Mouse (Mus musculus) hindbrain, embryonic 11.5 days (tissue): ENCODE data around the gene Dock2. TPM values are rescaled to one million over a fixed set of nuclear protein-coding genes. Genes with fewer than 3 reads are reported as not detected.

ENCODE experiments used
- ATAC-seq: fragments of 200-750 bp; cut with Nextera tagmentation; 2 replicates; pipeline ENCODE4 v1.8.0; 2017; ENCODE audit warnings: mild to moderate bottlenecking, moderate TSS enrichment, moderate library complexity; ENCODE audit not compliant: low FRiP score
- DNase-seq: peaks from one replicate; pipeline ENCODE4 v3.0.0-alpha.2; 2015; ENCODE audit warnings: low spot score
- H3K27ac ChIP-seq: fragments of 300-500 bp; sonication (generic); 2 replicates; pipeline ENCODE4 v1.5.1; 2014; ENCODE audit warnings: mild to moderate bottlenecking, low read depth, low read length
- H3K27me3 ChIP-seq: fragments of 300-500 bp; sonication (generic); 2 replicates; pipeline ENCODE4 v1.6.1; 2014; ENCODE audit warnings: mild to moderate bottlenecking, low read length, moderate library complexity, mixed read lengths; ENCODE audit not compliant: control insufficient read depth, insufficient read depth
- H3K36me3 ChIP-seq: fragments of 300-500 bp; sonication (generic); 2 replicates; pipeline ENCODE4 v1.6.1; 2014; ENCODE audit warnings: mild to moderate bottlenecking, low read length, moderate library complexity, mixed read lengths; ENCODE audit not compliant: control insufficient read depth, insufficient read depth
- H3K4me1 ChIP-seq: fragments of 300-500 bp; sonication (generic); replicated peaks from 2 replicates; pipeline ENCODE4 v1.6.1; 2014; ENCODE audit warnings: low read length, mixed read lengths; ENCODE audit not compliant: control insufficient read depth, insufficient read depth
- H3K4me2 ChIP-seq: fragments of 300-500 bp; sonication (generic); replicated peaks from 2 replicates; pipeline ENCODE4 v1.6.1; 2014; ENCODE audit warnings: mild to moderate bottlenecking, low read depth, low read length
- H3K4me3 ChIP-seq: fragments of 300-500 bp; sonication (generic); 2 replicates; pipeline ENCODE4 v1.5.1; 2014; ENCODE audit warnings: low read depth, low read length
- H3K9ac ChIP-seq: fragments of 300-500 bp; sonication (generic); 2 replicates; pipeline ENCODE4 v1.6.1; 2014; ENCODE audit warnings: low read depth, low read length
- H3K9me3 ChIP-seq: fragments of 300-500 bp; sonication (generic); 2 replicates; pipeline ENCODE4 v1.6.1; 2016; ENCODE audit warnings: low read length; ENCODE audit not compliant: control insufficient read depth
- WGBS: fragments of 180-500 bp; shearing (Covaris S2); extraction: QIAGEN DNeasy Blood & Tissue Kit; methylation state at CpG from one replicate; pipeline ENCODE4 v1.1.7; 2014; 5-methylcytosine and 5-hydroxymethylcytosine counted together
- polyA plus RNA-seq: library from polyadenylated mRNA; unstranded; fragments of >200 nt; fragmentation: Nextera tagmentation; extraction: Ambion mirVana; gene quantifications from 2 replicates; pipeline ENCODE4 v1.2.1, GENCODE M21; 2014

Dock2 gene
- polyA plus RNA-seq, 1 experiment from 2014 or later, result 0.77 TPM

- H3K27ac ChIP-seq, result no peak overlapping the region
- no peak for ATAC-seq
- no peak overlapping the region for H3K4me3 ChIP-seq
- no peaks in the 10 kb centered on the region for H3K4me1 ChIP-seq
- no peaks in the 10 kb centered on the region for H3K27me3 ChIP-seq
- no peak overlapping the region for H3K4me2 ChIP-seq
- H3K9me3 ChIP-seq, result no peaks in the 10 kb centered on the region
- no peak for DNase-seq
- no peaks in the 10 kb centered on the region for H3K36me3 ChIP-seq
- 64% methylated on average over 7 of the region's 7 CpGs for WGBS
- no peak overlapping the region for H3K9ac ChIP-seq
Measured at GRCm38 (mm10) chr11:34332344-34333031, 451.2 kb downstream of the Dock2 start.

DNA sequence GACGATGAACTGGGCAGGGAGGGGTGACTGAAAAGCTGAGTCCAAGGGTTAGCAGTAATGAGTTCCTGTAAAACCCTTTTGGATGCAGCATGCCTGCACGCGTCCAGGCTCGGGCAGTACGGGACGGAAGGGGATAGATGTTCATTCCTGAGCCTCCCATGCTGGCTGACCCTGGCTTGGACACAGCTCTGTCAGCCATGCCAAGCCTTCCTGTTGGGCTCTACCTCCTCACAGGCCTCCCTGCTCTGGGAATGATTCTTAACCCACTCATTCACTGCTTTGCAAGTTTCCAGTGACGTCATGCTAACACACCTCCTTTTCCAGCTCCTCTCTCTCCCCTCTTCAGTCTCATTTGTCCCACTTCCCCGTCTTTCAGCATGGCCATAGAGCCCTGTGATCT, 460.0 kb downstream of the Dock2 start:
- Histone ChIP-seq H3K27ac (no peak overlapping the region), H3K4me1 (no peaks in the 10 kb centered on the region), H3K9me3 (no peaks in the 10 kb centered on the region), H3K27me3 (no peaks in the 10 kb centered on the region), H3K36me3 (no peaks in the 10 kb centered on the region), H3K9ac (no peak overlapping the region), H3K4me2 (no peak overlapping the region), H3K4me3 (no peak overlapping the region)
- DNase-seq, result no peak
- 85% methylated on average over 8 of the region's 8 CpGs for WGBS
- no peak for ATAC-seq

DNA sequence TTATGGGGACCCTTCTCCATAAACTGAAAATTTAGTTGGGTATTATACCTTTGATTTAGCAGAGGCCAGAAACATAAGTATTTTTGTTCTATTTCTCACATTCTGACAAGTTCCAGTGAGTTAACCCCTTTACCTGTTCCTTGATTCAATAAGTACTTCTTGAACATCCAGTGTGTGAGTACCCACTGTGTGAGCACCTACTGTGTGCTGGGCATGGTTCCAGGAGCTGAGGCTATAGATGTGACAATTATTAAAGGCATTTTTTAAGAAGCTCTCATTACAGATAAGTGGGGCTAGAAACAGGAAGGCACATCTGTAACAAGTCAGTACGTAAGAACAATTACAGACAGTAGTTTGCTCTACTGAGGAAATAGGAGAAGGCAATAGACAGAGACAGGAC, 464.4 kb downstream of the Dock2 start:
- ATAC-seq, result no peak
- WGBS, result 92% methylated on average over 1 of the region's 1 CpGs
- Histone ChIP-seq H3K36me3 (no peaks in the 10 kb centered on the region), H3K4me3 (no peak overlapping the region), H3K27me3 (no peaks in the 10 kb centered on the region; the same call in 1 of the 2 replicates), H3K9ac (no peak overlapping the region), H3K4me1 (no peaks in the 10 kb centered on the region), H3K9me3 (no peaks in the 10 kb centered on the region), H3K4me2 (no peak overlapping the region), H3K27ac (no peak overlapping the region)
- no peak for DNase-seq

GRCm38 (mm10) chr11:34317001-34317400, 466.7 kb downstream of the Dock2 start:
- DNase-seq (no peak), ATAC-seq (no peak)
- no peaks in the 10 kb centered on the region for H3K9me3 ChIP-seq
- no peaks in the 10 kb centered on the region for H3K4me1 ChIP-seq
- WGBS, result 76% methylated on average over 8 of the region's 8 CpGs
- H3K9ac ChIP-seq, result no peak overlapping the region
- no peak overlapping the region for H3K4me2 ChIP-seq
- no peak overlapping the region for H3K27ac ChIP-seq
- H3K36me3 ChIP-seq, result no peaks in the 10 kb centered on the region
- H3K4me3 ChIP-seq, result no peak overlapping the region
- H3K27me3 ChIP-seq, result no peaks in the 10 kb centered on the region; the same call in 1 of the 2 replicates

GRCm38 (mm10) chr11:34316176-34316575, 467.5 kb downstream of the Dock2 start:
- no peaks in the 10 kb centered on the region for H3K9me3 ChIP-seq
- no peaks in the 10 kb centered on the region for H3K4me1 ChIP-seq
- H3K36me3 ChIP-seq, result no peaks in the 10 kb centered on the region
- H3K27me3 ChIP-seq, result no peaks in the 10 kb centered on the region; the same call in 1 of the 2 replicates
- H3K27ac ChIP-seq, result no peak overlapping the region
- ATAC-seq (no peak), DNase-seq (no peak)
- WGBS, result 53% methylated on average over 10 of the region's 10 CpGs
- no peak overlapping the region for H3K4me3 ChIP-seq
- H3K9ac ChIP-seq, result no peak overlapping the region
- no peak overlapping the region for H3K4me2 ChIP-seq

DNA sequence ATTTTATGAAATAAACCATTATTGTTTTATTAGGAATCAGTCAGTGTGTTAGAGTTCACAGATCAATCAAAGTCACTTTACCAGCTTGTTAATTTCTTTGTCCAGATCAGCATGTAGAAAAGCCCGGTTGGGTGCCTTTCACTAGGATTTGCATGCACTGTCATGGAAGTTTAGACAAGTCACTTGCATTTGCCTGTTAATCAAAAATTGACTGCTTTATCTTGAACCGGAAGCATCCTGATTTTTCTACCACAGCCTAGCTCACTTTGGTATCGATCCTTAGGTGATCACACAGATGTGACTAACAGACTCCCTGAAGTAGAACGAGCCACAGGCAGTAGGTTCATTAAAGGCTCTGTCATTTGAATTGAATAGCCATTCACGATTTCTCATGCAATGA, 468.3 kb downstream of the Dock2 start:
- Histone ChIP-seq H3K36me3 (no peaks in the 10 kb centered on the region), H3K27ac (no peak overlapping the region), H3K9me3 (no peaks in the 10 kb centered on the region), H3K4me2 (peak overlapping the region; percentile 31; the same call in 1 of the 2 replicates), H3K9ac (no peak overlapping the region), H3K4me3 (no peak overlapping the region), H3K27me3 (no peaks in the 10 kb centered on the region; the same call in 1 of the 2 replicates), H3K4me1 (no peaks in the 10 kb centered on the region)
- ATAC-seq (peak; percentile 55), DNase-seq (peak; percentile 56)
- WGBS, result 17% methylated on average over 5 of the region's 5 CpGs

GRCm38 (mm10) chr11:34314534-34315379, 468.9 kb downstream of the Dock2 start, which contains the start of gene Fam196b:
TSS of gene Fam196b (plus strand) at chr11:34314822.
- ATAC-seq, result peak; percentile 69
- WGBS, result 3% methylated on average over 13 of the region's 13 CpGs

DNA sequence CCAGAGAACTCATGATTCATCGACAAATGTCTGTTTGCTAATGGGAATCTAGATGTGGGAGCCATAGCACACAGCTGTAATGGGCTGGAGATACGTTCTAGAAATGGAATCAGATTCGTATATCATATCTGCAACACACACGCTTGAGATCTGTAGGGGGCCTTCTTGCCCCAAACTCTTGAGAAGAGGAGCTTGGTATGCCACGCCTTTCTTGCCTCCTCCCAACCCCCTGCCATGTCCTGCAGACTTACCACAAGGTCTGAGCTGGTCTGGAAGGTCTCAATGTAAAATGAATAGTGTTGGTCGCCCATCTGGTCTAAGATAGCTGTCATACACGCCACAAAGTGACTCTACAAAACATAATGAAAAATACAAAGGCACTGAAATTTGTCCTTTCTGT, 471.5 kb downstream of the Dock2 start:
- no peaks in the 10 kb centered on the region; the same call in 1 of the 2 replicates for H3K27me3 ChIP-seq
- WGBS, result 81% methylated on average over 7 of the region's 7 CpGs
- no peak for DNase-seq

More at GRCm38 (mm10) chr11:34314534-34315379, 468.9 kb downstream of the Dock2 start, which contains the start of gene Fam196b:
- no peak within 1 kb of the TSS for H3K27ac ChIP-seq
- no peaks in the 10 kb centered on the region; the same call in 1 of the 2 replicates for H3K27me3 ChIP-seq
- no peaks in the 10 kb centered on the region for H3K9me3 ChIP-seq
- no peaks in the 10 kb centered on the region for H3K36me3 ChIP-seq
- H3K4me1 ChIP-seq, result no peaks in the 10 kb centered on the region
- peak within 1 kb of the TSS; percentile 31 for H3K4me2 ChIP-seq
- 0 out of 2 replicates have a peak within 1 kb of the TSS, but pooled peaks have one; percentile 8 for H3K9ac ChIP-seq
- peak; percentile 75 for DNase-seq
- peak within 1 kb of the TSS; percentile 22 for H3K4me3 ChIP-seq

More for the DNA sequence above, 471.5 kb downstream of the Dock2 start:
- Histone ChIP-seq H3K4me1 (no peaks in the 10 kb centered on the region), H3K9ac (no peak overlapping the region), H3K9me3 (no peaks in the 10 kb centered on the region), H3K4me3 (no peak overlapping the region), H3K36me3 (no peaks in the 10 kb centered on the region), H3K4me2 (no peak overlapping the region), H3K27ac (no peak overlapping the region)
- no peak for ATAC-seq
